Mouse (Mus musculus): ENCODE results near the gene Ryr3.

Gene Ryr3

DNA sequence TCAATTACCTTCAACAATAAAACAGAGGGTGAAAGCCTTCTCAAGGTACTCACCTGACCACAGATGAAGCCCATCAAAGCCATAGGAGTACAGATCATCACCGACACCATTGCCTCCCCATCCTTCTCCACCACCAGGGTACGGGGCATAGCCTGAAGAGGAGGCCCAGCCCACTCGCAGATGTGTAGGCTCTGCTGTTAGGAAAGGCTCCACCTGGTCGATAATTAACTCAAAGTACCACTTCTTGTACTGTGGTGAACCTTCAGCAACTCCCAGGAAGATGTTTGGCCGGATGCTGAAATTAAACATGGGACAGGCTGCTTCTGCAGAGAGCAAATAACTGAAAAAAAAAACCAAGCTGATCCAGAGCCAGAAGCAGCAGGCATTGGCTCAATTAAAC, 316.1 kb downstream of the Ryr3 start:
- DNase-seq: no peak

DNA sequence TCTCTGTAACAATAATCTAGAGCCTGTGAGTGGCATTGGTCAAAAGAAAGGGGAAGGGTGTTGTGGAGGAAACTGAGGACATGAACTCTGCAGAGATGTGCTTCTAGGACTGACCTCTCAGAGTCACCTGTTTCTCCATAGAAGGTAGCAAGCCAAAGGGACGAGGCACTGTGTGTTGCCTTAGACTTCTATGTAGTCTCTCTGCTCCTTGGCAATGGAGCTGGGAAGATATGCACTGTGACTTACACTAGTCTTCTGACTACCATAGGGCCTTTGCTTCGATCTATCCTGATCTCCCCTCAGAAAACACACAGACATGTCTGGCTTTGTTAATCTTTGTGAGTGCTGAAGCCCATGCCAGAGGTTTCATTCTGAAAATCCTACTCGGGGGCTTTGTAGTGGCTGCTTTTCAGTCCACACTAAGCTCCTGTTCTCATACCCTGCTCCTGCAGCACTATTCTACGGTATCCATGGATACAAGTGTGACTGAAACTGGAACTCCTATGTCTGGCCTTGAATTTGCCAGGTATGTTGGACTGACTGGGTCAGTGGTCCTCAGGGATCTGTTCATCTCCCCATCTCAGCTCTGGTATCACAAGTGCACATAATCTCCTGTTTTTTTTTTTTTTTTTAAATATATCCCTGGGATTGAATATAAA, 332.3 kb downstream of the Ryr3 start:
- no peak for DNase-seq

DNA sequence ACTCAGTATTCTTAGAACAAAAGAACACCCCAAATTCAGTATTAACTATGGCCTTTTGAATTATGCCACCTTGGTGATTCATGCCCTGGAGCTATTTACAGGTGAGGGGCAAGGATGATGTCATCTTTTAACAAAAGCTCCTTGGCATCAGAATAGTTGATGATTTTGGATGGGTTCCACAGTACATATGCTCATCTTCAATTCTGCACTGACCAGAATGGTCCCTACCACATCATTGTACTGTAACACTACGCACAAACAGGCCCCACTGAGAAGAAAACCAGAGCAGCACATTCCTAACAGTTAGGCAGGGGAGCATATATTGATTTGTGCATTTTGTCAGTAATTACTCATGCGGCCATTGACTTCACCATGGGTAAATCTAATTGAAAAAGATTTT, 335.1 kb downstream of the Ryr3 start:
- no peak for DNase-seq

DNA sequence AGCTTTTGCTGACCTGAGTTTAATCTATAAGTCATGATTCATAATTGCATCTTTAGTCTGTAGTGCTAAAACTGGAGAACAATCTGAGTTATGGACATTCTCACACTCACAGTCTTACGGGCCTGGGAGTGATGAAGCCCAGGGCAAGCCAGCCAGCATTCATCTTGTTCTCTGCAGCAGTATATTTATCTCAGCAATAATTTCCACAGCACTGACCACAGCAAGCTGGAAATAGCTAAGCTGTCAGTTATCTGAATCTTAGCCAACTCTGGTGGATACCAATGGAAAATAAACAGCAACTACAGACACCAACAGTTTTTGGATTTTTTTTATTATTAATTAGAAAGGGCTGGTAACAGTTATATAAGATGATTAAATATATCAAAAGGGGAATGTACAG, 335.5 kb downstream of the Ryr3 start:
- DNase-seq: no peak

DNA sequence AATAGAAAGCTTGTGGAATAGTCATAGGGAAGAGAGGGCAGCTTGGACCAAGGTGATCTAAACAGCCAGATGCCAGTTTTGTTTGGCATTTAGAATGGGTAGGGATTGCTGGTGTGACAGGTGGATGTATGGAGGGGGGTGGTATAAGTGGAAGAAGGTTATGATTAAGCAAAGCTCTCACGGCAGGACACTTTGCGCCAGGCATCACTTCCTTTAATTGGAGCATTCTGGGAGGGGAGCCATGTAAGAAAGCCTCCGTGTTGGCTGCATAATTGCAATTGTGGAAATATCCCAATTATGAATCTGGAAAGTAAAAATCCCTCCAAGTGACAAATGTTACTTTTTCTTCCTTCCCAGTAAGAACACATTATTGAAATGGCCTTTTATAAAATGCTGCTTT, 339.5 kb downstream of the Ryr3 start:
- no peak for DNase-seq

DNA sequence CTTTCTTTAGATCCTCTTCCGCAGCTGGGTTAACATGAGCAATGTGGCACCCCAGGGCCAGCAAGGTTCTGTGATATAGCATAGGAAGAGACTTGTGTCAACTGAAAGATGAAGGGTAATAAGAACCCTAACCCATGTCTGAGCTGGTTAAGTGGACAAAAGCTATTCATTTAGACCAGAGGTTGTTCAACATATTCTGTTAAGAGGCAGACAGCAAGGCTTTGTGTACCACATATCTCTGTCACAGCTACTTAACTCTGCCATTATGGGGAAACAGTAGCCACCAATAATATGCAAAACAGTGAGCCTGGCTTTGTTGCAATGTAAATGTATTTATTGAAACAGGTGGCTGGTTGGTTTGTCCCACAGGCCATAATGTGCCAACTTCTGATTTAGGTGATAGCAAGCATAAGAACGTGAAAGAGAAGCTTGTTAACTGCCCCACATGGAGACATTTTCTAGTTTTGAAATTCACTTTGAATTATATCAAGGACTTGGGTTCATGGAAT, 350.8 kb downstream of the Ryr3 start:
- no peak for DNase-seq

DNA sequence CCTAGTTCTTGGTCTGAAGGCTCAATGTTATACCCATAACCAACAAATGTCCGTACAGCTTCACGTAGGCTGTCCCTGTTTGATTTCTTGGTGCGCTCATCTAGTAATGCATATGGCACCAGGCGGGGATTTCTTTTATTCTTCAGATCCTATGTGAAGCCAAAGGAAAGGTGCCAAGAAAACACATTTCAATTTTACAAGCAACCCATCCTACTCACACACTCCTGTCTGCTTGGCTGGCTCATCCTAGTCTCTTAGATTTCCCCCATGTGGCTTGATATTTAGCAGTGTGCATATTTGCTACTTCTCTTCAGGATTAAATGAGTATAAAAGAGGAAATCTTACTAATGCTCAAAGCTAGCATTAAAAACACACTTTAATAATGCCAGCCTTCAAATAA, 355.1 kb downstream of the Ryr3 start:
- no peak for DNase-seq

DNA sequence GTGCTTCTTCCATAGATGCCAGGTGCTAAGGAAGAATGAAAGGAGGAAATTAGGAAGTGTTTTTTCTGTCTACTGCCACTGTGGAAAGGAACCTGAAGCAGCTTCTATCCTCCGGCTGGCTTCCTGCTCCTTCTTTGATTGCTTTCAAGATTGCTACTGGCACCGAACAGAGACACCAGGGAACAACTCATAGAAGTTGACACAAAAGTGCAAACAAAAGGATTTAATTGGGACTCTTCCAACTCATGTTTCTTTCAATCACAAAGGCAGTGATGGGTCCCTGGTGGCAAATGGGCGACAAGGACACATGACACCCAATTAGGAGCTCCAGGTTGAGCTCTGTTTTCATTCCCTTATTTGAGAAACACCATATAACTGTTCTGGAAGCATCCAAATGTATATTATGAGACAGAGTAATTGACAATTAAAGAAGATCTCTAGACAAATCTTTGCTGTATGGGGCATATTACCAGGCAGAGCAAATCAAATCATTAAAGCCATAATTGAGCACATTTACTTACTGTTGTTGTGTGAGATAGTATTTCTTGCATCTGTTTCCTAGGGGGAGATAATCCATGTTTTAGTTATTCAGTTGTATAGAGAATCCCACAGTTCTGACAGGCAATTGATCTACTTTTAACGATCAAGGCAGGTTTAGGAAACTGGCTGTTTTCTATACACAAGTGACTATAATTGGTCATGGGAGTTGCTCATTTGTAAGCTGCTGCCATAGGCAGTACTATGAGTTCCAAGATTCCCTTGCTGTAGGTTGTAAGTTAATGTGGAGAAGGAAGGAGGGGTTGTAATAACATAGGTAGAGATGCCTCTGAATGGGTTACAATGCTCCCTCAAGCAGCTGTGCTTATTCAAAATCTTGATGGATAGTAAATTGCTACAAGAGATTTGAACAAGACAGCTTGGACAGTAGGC, 371.0 kb downstream of the Ryr3 start:
- DNase-seq: no peak

DNA sequence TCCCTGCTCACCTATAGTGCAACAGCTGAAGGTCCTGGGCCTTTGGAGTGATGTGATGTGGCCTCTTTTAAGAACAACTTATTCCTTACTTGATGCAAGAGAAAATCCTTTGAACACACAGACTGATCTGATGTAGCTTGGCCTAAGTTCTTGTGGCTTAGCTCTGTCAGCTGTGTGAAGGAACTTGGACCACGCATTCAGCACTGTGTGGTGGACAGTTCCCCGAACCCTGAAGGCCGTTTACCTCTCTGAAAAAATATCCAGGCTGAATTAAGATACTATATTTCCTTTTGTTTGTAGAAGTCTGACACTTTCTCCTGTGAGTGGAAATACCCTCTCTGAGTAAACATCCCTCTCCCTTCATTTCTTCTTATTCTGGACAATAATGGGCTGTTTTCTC, 374.0 kb downstream of the Ryr3 start:
- DNase-seq: no peak

DNA sequence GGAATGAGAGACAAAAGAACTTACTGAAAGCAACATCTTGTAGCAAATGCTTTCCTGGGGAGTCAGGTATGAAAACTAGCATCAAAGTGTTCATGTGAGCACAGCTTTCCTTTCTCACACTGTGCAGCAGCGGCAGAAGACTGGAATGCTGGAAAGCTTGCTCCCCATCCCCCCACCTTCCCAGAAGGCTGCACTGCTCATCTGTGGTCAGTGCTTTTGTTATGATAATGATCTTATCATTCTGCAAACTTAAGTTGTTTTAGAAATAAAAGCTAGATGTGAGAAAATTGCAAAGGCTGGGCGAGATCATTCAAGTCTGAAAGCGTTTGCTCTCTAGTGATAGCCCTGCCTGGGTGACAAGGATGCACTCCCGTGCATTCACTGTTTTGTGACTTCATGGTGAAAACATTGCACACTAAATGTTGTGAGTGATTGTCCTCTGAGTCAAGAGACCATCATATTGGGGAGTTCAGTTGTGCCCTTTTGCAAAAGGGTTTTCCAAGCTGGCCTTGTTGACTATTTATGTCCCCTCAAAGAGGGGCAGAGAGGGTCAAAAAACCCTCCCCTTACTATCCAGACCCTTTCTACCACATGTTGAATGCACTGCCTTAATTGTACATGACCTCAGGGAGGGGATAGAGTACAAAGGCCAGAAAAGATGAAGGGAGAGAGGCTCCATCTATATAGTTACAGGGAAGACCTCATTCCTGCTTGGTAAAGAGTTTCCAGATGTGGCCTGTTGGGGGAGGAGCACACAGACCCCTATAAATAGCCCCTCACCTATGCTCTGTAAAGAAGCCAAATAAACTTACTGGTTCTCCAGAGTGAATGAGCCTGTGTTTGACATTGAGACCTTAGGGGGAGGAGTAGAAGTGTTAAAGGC, 385.2 kb downstream of the Ryr3 start:
- no peak for DNase-seq

DNA sequence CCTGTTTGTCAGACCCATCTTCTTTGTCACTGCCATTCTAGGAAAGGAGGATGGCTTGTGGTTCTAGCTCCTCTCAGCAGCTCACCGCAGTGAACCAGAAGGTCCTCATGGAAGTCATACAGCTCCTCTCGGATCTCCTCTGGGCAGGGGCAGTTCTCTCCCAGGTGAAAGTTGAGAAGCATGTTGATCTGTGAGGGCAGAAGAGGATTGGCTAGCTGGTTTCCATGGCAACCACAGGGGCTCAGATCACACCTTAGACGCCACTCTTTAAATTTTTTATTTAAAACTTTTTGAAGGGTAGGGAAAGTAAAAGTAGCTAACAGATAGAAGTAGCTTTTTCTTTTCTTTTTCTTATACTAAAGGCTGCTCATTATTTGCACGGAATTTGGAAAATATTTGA, 390.3 kb downstream of the Ryr3 start:
- DNase-seq: no peak

DNA sequence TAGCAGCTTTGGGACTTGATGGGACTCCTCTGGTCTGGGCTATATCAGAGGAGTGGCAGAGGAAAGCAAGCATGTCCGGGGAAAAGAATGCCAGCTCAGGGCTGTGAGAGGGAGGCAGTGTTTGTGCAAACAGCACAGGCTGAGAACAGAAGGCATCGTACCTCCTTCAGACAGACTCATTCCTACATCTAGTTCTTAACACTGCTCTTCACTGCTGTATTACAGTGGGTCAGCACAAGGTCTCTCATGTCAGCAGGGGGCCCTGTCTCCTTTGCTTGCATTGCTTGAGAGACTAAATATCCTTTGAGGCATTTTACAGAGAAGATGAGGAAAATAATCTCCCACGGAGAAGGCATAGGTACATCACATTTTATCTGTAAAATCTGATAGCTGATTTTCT, 394.2 kb downstream of the Ryr3 start:
- DNase-seq: no peak

DNA sequence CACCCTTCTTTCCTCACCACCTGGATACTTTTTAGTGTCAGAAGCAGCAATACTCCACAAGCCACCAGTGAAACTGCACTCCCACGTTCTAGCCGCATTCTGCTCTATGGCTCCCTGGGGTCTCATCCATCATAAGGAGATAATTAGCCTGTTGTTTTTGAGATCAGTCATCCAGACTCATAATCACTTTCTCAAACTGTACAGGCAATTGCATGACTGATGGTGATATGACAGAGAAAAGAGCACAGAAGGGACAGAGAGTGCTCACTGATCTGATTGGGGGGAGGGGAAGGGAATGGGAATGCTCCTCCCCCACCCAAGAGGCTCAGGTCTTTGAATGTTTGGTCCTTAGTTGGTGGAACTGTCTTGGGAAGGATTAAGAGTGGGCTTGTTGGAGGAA, 397.8 kb downstream of the Ryr3 start:
- DNase-seq: no peak

DNA sequence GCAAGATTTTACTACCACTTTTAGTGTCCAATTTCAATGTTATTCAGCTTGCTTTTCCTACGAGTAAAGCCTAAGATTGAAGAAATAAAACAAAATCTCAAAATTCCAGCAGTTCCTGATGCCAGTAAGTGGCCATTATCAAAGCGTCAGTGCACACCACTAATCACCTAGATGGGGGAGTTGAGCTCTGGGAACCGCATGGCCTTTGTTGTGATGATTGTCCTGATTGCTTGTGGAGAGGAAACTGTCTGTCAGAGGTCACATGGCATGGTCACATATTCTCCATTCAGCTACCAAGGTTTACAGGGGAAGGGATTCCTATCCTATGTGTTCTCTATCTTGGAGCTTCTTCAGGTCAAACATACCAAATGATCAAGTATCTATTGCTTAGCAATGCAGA, 399.9 kb downstream of the Ryr3 start:
- DNase-seq: no peak

DNA sequence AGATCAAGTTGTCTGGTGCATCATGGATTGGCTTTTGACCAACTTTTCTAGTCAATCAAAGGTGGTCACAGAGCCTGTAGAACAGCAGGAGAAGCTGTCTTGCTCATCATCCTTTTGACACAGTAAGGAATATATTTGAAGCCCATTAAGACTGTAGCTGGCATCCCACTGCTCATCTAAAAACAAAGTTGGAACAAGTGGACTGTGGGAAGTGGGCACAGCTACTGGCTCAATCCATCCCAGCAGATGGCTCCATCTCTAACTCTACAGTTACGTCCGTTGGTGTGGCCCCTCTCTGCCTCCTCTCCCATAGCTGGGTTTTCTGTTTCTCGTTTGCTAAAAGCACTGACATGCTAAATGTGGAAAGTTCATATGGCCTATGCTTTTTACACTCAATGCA, 400.9 kb downstream of the Ryr3 start:
- no peak for DNase-seq

DNA sequence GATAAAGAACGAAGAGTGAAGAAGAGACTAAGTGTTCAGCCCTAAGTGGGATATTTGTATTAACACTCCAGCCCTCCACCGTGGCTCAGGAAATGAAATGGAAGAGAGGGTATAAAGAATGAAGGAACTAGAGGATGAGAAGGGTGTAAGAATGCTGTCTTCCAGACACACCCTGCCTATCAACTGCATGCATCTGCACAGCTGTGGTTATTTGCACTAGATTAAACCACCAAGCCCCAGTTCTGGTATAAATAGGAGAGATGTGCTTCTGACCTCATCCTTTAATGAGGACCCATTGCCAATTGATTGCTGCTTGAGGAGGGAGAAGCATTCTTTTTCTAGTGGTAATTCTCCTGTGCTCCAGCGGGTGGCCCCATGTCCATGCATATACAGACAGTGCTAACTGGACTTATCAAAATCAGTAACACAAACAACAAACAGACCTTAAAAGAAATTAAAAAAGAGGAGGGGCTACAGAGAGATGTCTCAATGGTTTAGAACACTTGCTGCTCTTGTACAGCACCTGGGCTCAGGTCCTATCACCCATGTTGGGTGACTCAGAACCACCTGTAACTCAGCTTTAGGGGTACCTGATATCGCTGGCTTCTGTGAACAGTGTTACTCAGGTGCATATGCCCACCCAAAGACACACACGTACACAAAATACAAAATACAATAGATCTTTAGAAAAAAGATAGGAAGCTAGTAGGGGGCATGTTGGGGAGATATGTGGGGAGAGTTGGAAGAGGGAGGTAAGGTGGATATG, 404.1 kb downstream of the Ryr3 start:
- no peak for DNase-seq

DNA sequence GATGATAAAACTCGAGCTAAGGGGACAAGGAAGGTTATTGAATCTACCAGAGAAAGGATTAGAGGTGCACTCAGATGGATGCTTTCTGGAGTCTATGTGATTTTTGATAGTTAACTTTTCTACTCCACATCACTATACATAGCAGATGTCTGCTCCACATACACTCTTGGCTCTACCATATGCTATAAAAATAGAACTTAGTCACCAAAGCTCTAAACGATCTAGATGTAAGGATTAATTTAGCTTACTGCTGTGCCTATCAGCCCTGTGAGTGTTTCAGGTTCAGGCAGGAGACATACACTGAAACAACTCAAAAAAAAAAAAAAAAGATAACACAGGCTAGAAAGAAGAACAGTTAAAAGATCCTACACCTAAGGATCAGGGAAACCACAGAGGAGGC, 410.9 kb downstream of the Ryr3 start:
- no peak for DNase-seq

DNA sequence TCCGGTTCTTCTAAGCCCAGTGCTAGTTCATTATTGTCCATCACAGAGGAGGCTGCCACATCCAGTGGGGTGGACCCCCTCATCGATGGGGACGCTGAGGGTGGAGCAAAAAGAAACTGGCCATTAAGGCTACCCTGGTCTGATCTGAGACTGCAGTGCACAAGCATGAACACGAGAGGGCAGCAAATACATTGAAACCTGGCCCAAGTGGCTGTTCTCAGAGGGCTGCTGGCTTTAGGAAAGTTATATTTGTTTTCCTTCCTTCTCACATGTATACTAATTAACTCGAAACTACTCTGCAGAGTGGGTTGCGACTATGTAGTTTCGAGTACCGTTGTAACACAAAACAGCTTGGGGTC, 416.9 kb downstream of the Ryr3 start:
- DNase-seq: peak; percentile 20

DNA sequence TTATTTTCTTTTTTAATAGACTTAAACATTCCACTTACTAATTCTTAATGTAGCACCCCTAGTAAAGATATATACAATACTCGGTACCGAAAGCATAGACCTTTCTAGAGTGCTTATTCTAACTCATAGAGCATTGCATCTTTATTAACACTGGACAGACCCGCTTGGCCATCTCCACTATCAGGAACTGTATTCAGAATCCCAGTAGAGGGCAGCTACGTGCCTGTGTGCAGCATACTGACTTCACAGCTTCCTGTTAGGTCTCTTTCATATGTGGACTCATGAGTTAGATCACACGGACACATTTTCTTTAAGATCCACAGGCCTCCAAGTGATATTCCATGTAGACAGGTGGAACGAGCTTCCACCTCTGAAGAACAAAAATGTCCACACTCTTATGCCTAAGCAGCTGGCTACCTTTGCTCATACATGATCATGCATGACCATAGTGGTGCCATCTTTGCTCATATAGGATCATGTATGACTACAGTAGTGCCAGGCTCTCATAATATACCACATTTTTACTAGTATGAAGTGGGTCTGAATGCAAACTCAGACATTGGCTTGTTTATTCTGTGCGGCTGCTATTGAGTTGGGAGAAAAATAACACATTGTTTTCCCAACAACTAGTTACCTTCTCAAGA, 417.4 kb downstream of the Ryr3 start:
- no peak for DNase-seq

DNA sequence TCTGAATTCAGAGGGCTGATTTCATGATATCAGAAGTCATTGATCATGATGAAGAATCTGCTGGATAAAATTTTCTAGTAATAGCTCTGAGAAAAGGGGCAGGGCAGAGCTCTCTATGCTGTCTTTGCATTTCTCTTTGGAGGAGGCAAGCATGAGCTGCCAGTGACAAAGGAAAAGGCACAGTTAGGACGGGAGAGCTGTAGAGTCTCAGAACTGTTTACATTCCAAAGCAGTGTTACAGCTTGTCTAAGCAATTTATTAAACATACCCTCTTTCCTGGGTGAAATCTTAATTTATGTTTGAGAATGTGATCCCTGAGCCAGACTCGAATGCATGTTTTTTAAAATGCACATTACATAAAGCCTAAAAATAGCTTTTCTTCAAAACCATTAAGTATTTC, 435.3 kb downstream of the Ryr3 start:
- DNase-seq: no peak

DNA sequence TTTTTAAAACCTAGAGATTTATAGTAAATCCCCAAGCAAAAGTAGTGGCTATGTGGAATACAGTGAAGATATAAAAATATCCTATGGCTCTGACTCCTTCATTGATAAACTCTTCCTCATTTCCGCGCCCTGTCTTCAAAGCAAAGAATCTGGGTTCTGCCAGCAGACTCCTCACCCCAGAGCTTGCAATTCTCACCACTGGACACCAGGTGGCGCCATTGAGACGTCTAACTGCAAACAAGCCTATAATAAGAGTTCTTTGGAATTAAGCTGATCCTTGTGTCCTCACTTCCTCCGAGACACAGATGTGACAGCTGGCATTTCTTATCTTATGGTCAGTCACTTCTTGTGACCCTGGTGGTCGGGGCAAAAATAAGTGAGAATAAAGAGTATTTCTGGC, 442.1 kb downstream of the Ryr3 start:
- DNase-seq: peak; percentile 56

DNA sequence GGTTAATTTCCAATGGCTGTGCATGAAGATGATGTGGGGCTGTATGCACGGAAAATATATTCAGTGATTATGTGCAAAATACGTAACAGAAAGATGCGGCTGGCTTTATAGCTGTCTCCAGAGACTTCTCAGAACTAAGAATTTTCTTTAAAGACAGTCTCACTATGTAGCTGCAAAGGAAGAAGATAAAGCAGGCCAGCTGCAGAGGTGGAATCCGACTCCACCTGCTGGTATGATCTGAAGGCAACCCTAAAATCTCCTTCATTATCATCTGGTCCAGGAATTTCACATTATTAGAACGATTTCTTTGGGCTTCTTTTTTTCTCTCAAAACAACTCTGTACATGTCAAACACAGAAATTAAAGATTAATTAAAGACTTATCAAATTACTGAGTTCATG, 449.2 kb downstream of the Ryr3 start:
- no peak for DNase-seq
